In genomic region chr8:61225581-61226395, GRCm38 (mm10) we compare ENCODE assay signal across 9 mouse cellular contexts. TPM values are rescaled to one million over a fixed set of nuclear protein-coding genes. Genes with fewer than 3 reads are reported as not detected.
DNase-seq lines count a peak whose midpoint lies in the region; ATAC-seq and TF ChIP-seq lines count a peak whose summit lies in the region.
"Had no signal": no experiment of that assay in that cellular context is flagged by ENCODE, and none has a peak within 500 bp of the region (broad histone marks: within the 10 kb centered on the region; RNA-seq: fewer than 3 reads in every experiment).

No protein-coding gene starts in this region.

- peak overlapping the region; percentile 86 for H3K9ac ChIP-seq in embryonic facial prominence, embryonic 13.5 days
- peak overlapping the region; percentile 86 for H3K9ac ChIP-seq in hindbrain, embryonic 16.5 days (ENCODE audit: low read depth, low read length)
- H3K9ac ChIP-seq in liver, embryonic 12.5 days: no peak overlapping the region
- peak overlapping the region; percentile 41; the same call in 1 of the 2 replicates for H3K9ac ChIP-seq in stomach, postnatal 0 days (ENCODE audit: low read length)

- H3K27me3 ChIP-seq in embryonic facial prominence, embryonic 13.5 days: no peaks in the 10 kb centered on the region
- H3K27me3 ChIP-seq in hindbrain, embryonic 16.5 days (replicated peaks; ENCODE audit: control insufficient read depth, insufficient read depth, low read length): no peaks in the 10 kb centered on the region
- H3K27me3 ChIP-seq in liver, embryonic 12.5 days (replicated peaks): peaks cover 25% of the 10 kb centered on the region
- no peaks in the 10 kb centered on the region for H3K27me3 ChIP-seq in stomach, postnatal 0 days (ENCODE audit: control insufficient read depth, insufficient read depth, low read length)

- peaks cover 43% of the 10 kb centered on the region for H3K4me1 ChIP-seq in embryonic facial prominence, embryonic 13.5 days
- peaks cover 27% of the 10 kb centered on the region for H3K4me1 ChIP-seq in hindbrain, embryonic 16.5 days (ENCODE audit: control insufficient read depth, insufficient read depth, low read depth, low read length)
- peaks cover 12% of the 10 kb centered on the region for H3K4me1 ChIP-seq in liver, embryonic 12.5 days
- no peaks in the 10 kb centered on the region; the same call in 1 of the 2 replicates for H3K4me1 ChIP-seq in stomach, postnatal 0 days (replicated peaks; ENCODE audit: control insufficient read depth, insufficient read depth)

- TF ChIP-seq EP300 in stomach, postnatal 0 days (optimal IDR thresholded peaks at IDR 0.05): no peak

- WGBS in embryonic facial prominence, embryonic 13.5 days: 32% methylated on average over 20 of the region's 20 CpGs
- WGBS in hindbrain, embryonic 16.5 days: 28% methylated on average over 20 of the region's 20 CpGs
- whole genome bisulfite sequencing in liver, embryonic 12.5 days (ENCODE audit: insufficient replicate concordance): 67% methylated on average over 20 of the region's 20 CpGs
- 38% methylated on average over 20 of the region's 20 CpGs for whole genome bisulfite sequencing in stomach, postnatal 0 days

- TF ChIP-seq CTCF in stomach, postnatal 0 days (IDR thresholded peaks at IDR 0.05; ENCODE audit: low read depth): no peak

- peaks cover 2% of the 10 kb centered on the region; the same call in 1 of the 2 replicates for H3K36me3 ChIP-seq in embryonic facial prominence, embryonic 13.5 days
- H3K36me3 ChIP-seq in hindbrain, embryonic 16.5 days (ENCODE audit: control insufficient read depth, insufficient read depth, low read length): no peaks in the 10 kb centered on the region
- H3K36me3 ChIP-seq in liver, embryonic 12.5 days: peaks cover 4% of the 10 kb centered on the region; the same call in 1 of the 2 replicates
- no peaks in the 10 kb centered on the region; the same call in 1 of the 2 replicates for H3K36me3 ChIP-seq in stomach, postnatal 0 days (ENCODE audit: control insufficient read depth, insufficient read depth, low read length)

- peak; percentile 9 for DNase-seq in Muller cell, postnatal 12 days (ENCODE audit: inconsistent ontology term)
- DNase-seq in stomach, postnatal 0 days (ENCODE audit: low spot score): peak; percentile 29
- DNase-seq in ovary, adult 18-20 months (ENCODE audit: low spot score): no peak
- DNase-seq in cerebellum, adult 18-20 months: no peak
- no peak for DNase-seq in cerebellum, adult 9-10 months

- peak overlapping the region; percentile 86 for H3K4me3 ChIP-seq in embryonic facial prominence, embryonic 13.5 days
- peak overlapping the region; percentile 64 for H3K4me3 ChIP-seq in hindbrain, embryonic 16.5 days (ENCODE audit: low read length)
- H3K4me3 ChIP-seq in liver, embryonic 12.5 days: peak overlapping the region; percentile 70
- H3K4me3 ChIP-seq in stomach, postnatal 0 days (ENCODE audit: low read depth, low read length): peak overlapping the region; percentile 80

- no peak for ATAC-seq in embryonic facial prominence, embryonic 13.5 days (ENCODE audit: insufficient number of reproducible peaks, insufficient read depth, low FRiP score, low TSS enrichment, low read depth)
- no peak for ATAC-seq in hindbrain, embryonic 16.5 days
- ATAC-seq in liver, embryonic 12.5 days: no peak
- ATAC-seq in stomach, postnatal 0 days (ENCODE audit: low FRiP score, low TSS enrichment): no peak

- H3K4me2 ChIP-seq in embryonic facial prominence, embryonic 13.5 days: peak overlapping the region; percentile 84
- H3K4me2 ChIP-seq in hindbrain, embryonic 16.5 days (ENCODE audit: low read length): peak overlapping the region; percentile 87
- H3K4me2 ChIP-seq in liver, embryonic 12.5 days: peak overlapping the region; percentile 91
- peak overlapping the region; percentile 92 for H3K4me2 ChIP-seq in stomach, postnatal 0 days (replicated peaks; ENCODE audit: low read depth)

- no peaks in the 10 kb centered on the region for H3K9me3 ChIP-seq in embryonic facial prominence, embryonic 13.5 days
- H3K9me3 ChIP-seq in hindbrain, embryonic 16.5 days (ENCODE audit: control insufficient read depth, low read length): no peaks in the 10 kb centered on the region
- no peaks in the 10 kb centered on the region for H3K9me3 ChIP-seq in liver, embryonic 12.5 days (replicated peaks)
- H3K9me3 ChIP-seq in stomach, postnatal 0 days (ENCODE audit: control insufficient read depth, low read length): no peaks in the 10 kb centered on the region

- no peak overlapping the region for H3K27ac ChIP-seq in embryonic facial prominence, embryonic 13.5 days
- peak overlapping the region; percentile 34; the same call in 1 of the 2 replicates for H3K27ac ChIP-seq in hindbrain, embryonic 16.5 days (ENCODE audit: low read depth, low read length)
- no peak overlapping the region for H3K27ac ChIP-seq in liver, embryonic 12.5 days
- H3K27ac ChIP-seq in stomach, postnatal 0 days (replicated peaks): no peak overlapping the region
- H3K27ac ChIP-seq: macrophage had no signal

RNA-seq across cellular contexts. Expression of gene Sh3rf1, which starts 2.1 kb away (rescaled TPM):
- polyA plus RNA-seq in embryonic facial prominence, embryonic 13.5 days (2015; fragmentation: Nextera tagmentation; extraction: Ambion mirVana): 14.9 and 16.1 TPM in 2 replicates
- 23.3 and 28.2 TPM in 2 replicates for polyA plus RNA-seq in hindbrain, embryonic 16.5 days (2015; fragmentation: Nextera tagmentation; extraction: Ambion mirVana)
- 2.8 and 3.2 TPM in 2 replicates for polyA plus RNA-seq in liver, embryonic 12.5 days (2016; fragmentation: Nextera tagmentation; extraction: Ambion mirVana)
- 4.8 and 5.0 TPM in 2 replicates for polyA plus RNA-seq in stomach, postnatal 0 days (2015; fragmentation: Nextera tagmentation; extraction: Ambion mirVana)

Comparison
In these comparisons a context has a peak if more than half of its experiments do, and no peak if none do; other contexts are left out.
1. DNase-seq: peak in Muller cell, postnatal 12 days (single experiment) and stomach, postnatal 0 days (single experiment); none in ovary, adult 18-20 months (single experiment), cerebellum, adult 18-20 months (0 of 2) and cerebellum, adult 9-10 months (single experiment).
2. Peak in every context shown above with its lines, with median percentiles within 50 percentile points of each other: H3K4me2 ChIP-seq and H3K4me3 ChIP-seq.